ENCODE assay signal across 21 mouse cellular contexts in the genomic region with DNA sequence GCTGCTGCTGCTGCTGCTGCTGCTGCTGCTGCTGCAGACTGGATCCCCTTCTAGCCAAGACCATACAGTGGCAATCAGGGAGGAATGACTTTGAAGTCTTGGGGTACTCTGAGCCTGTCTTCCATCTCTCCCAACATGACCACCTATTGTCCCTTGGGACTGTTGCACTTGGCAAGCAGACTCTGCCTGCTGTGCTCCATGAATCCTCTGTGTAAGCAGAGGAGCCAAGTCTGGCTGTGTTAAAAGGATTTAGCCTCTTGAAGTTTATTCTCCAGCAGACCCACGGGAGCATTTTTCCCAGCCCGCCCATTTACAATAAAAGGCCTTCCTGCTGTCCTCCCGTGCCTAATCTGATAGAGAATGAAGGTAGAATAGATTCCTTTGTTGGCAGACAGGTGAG. TPM values are rescaled to one million over a fixed set of nuclear protein-coding genes. Genes with fewer than 3 reads are reported as not detected.
A peak's percentile ranks its signal among the peaks of the same experiment; 100 is the strongest.
DNase-seq lines count a peak whose midpoint lies in the region; ATAC-seq and TF ChIP-seq lines count a peak whose summit lies in the region.
"Had no signal": no experiment of that assay in that cellular context is flagged by ENCODE, and none has a peak within 500 bp of the region (broad histone marks: within the 10 kb centered on the region; RNA-seq: fewer than 3 reads in every experiment).

No protein-coding gene starts in this region.

- H3K4me1 ChIP-seq in forebrain, embryonic 14.5 days (ENCODE audit: control insufficient read depth, insufficient read depth, low read length) = no peaks in the 10 kb centered on the region
- H3K4me1 ChIP-seq in forebrain, embryonic 11.5 days (replicated peaks; ENCODE audit: control insufficient read depth, insufficient read depth, low read length) = 0 out of 2 replicates have a peak, but pooled peaks cover 3% of the 10 kb centered on the region
- H3K4me1 ChIP-seq in intestine, embryonic 14.5 days (replicated peaks; ENCODE audit: control insufficient read depth, insufficient read depth, low read length) = peaks cover 6% of the 10 kb centered on the region; the same call in 1 of the 2 replicates
- peaks cover 3% of the 10 kb centered on the region for H3K4me1 ChIP-seq in intestine, embryonic 16.5 days (ENCODE audit: control insufficient read depth, insufficient read depth, low read length)
- H3K4me1 ChIP-seq in midbrain, embryonic 16.5 days (ENCODE audit: control insufficient read depth, insufficient read depth, low read length) = peaks cover 5% of the 10 kb centered on the region; the same call in 1 of the 2 replicates
- H3K4me1 ChIP-seq: heart, embryonic 10.5 days; liver, embryonic 15.5 days had no signal

- peak; percentile 54 for DNase-seq in forebrain, embryonic 14.5 days (ENCODE audit: low spot score)
- DNase-seq in forebrain, embryonic 11.5 days (ENCODE audit: low spot score) = no peak
- DNase-seq in intestine, embryonic 14.5 days (ENCODE audit: low spot score) = peak; percentile 49
- DNase-seq in brain, embryonic 14.5 days (ENCODE audit: low read depth) = peak; percentile 81
- no peak for DNase-seq in lung, postnatal 4 days
- DNase-seq: adrenal gland, postnatal 25 days; cerebellum, adult 9-10 months; heart, postnatal 10 days; kidney, adult 18-20 months; retina, postnatal 1 day; thymus, postnatal 36 days had no signal

- no peak overlapping the region for H3K4me3 ChIP-seq in forebrain, embryonic 14.5 days (ENCODE audit: low read depth, low read length)
- H3K4me3 ChIP-seq in forebrain, embryonic 11.5 days (ENCODE audit: low read depth, low read length) = no peak overlapping the region
- H3K4me3 ChIP-seq in intestine, embryonic 14.5 days (ENCODE audit: low read depth, low read length) = no peak overlapping the region
- H3K4me3 ChIP-seq in intestine, embryonic 16.5 days (ENCODE audit: low read length) = no peak overlapping the region
- no peak overlapping the region for H3K4me3 ChIP-seq in midbrain, embryonic 16.5 days (ENCODE audit: low read depth, low read length)
- H3K4me3 ChIP-seq: embryonic facial prominence, embryonic 13.5 days; heart, embryonic 10.5 days; hindbrain, embryonic 15.5 days; limb, embryonic 15.5 days; liver, embryonic 15.5 days had no signal

- H3K27ac ChIP-seq in forebrain, embryonic 14.5 days (ENCODE audit: low read depth, low read length) = no peak overlapping the region
- no peak overlapping the region for H3K27ac ChIP-seq in forebrain, embryonic 11.5 days (ENCODE audit: low read depth, low read length)
- H3K27ac ChIP-seq in intestine, embryonic 14.5 days (ENCODE audit: low read depth) = no peak overlapping the region
- H3K27ac ChIP-seq in intestine, embryonic 16.5 days (ENCODE audit: low read length) = no peak overlapping the region
- H3K27ac ChIP-seq in midbrain, embryonic 16.5 days (ENCODE audit: low read length) = no peak overlapping the region
- H3K27ac ChIP-seq: embryonic facial prominence, embryonic 13.5 days; heart, embryonic 10.5 days; hindbrain, embryonic 15.5 days; kidney, postnatal 0 days; limb, embryonic 15.5 days; liver, embryonic 15.5 days had no signal

- H3K9me3 ChIP-seq in forebrain, embryonic 14.5 days (replicated peaks; ENCODE audit: control insufficient read depth, low read length) = no peaks in the 10 kb centered on the region
- no peaks in the 10 kb centered on the region for H3K9me3 ChIP-seq in forebrain, embryonic 11.5 days (ENCODE audit: control insufficient read depth, low read length)
- H3K9me3 ChIP-seq in intestine, embryonic 14.5 days (ENCODE audit: control insufficient read depth, low read length) = no peaks in the 10 kb centered on the region
- H3K9me3 ChIP-seq in intestine, embryonic 16.5 days (ENCODE audit: control insufficient read depth, low read length) = no peaks in the 10 kb centered on the region
- no peaks in the 10 kb centered on the region for H3K9me3 ChIP-seq in midbrain, embryonic 16.5 days (replicated peaks; ENCODE audit: control insufficient read depth, low read length, poor library complexity, severe bottlenecking)
- H3K9me3 ChIP-seq: embryonic facial prominence, embryonic 13.5 days; heart, embryonic 10.5 days; hindbrain, embryonic 15.5 days; limb, embryonic 15.5 days; liver, embryonic 15.5 days had no signal

- no peak for TF ChIP-seq POLR2A in brain, embryonic 14.5 days (IDR thresholded peaks at IDR 0.05; ENCODE audit: borderline replicate concordance, extremely low read depth, insufficient read depth, insufficient read length, poor library complexity, severe bottlenecking)

- H3K27me3 ChIP-seq in forebrain, embryonic 14.5 days (replicated peaks; ENCODE audit: control insufficient read depth, insufficient read depth, low read length) = no peaks in the 10 kb centered on the region
- H3K27me3 ChIP-seq in forebrain, embryonic 11.5 days (ENCODE audit: control insufficient read depth, insufficient read depth, low read length) = no peaks in the 10 kb centered on the region
- H3K27me3 ChIP-seq in intestine, embryonic 14.5 days (replicated peaks; ENCODE audit: control insufficient read depth, insufficient read depth, low read length) = no peaks in the 10 kb centered on the region
- no peaks in the 10 kb centered on the region for H3K27me3 ChIP-seq in intestine, embryonic 16.5 days (replicated peaks; ENCODE audit: control insufficient read depth, insufficient read depth, low read length)
- H3K27me3 ChIP-seq in midbrain, embryonic 16.5 days (ENCODE audit: control insufficient read depth, insufficient read depth, low read depth, low read length) = no peaks in the 10 kb centered on the region
- H3K27me3 ChIP-seq: CH12.LX; hindbrain, embryonic 15.5 days; limb, embryonic 15.5 days; liver, embryonic 15.5 days had no signal

- no peak for ATAC-seq in forebrain, embryonic 14.5 days
- no peak for ATAC-seq in forebrain, embryonic 11.5 days (replicated peaks; ENCODE audit: low FRiP score)
- no peak for ATAC-seq in intestine, embryonic 14.5 days (replicated peaks; ENCODE audit: low FRiP score, low TSS enrichment, low read depth)
- ATAC-seq in intestine, embryonic 16.5 days = no peak
- no peak; the same call in 1 of the 2 replicates for ATAC-seq in midbrain, embryonic 16.5 days

- H3K9ac ChIP-seq in forebrain, embryonic 14.5 days (ENCODE audit: low read length) = no peak overlapping the region
- no peak overlapping the region for H3K9ac ChIP-seq in forebrain, embryonic 11.5 days (ENCODE audit: low read length)
- no peak overlapping the region for H3K9ac ChIP-seq in intestine, embryonic 14.5 days (ENCODE audit: low read length)
- no peak overlapping the region for H3K9ac ChIP-seq in intestine, embryonic 16.5 days (ENCODE audit: low read depth, low read length)
- no peak overlapping the region for H3K9ac ChIP-seq in midbrain, embryonic 16.5 days (ENCODE audit: low read depth, low read length)
- H3K9ac ChIP-seq: embryonic facial prominence, embryonic 13.5 days; hindbrain, embryonic 15.5 days; limb, embryonic 15.5 days; liver, embryonic 15.5 days had no signal

- TF ChIP-seq CTCF in brain, embryonic 14.5 days (IDR thresholded peaks at IDR 0.05; ENCODE audit: borderline replicate concordance, extremely low read depth, insufficient read depth, insufficient read length) = no peak

- no peak overlapping the region for H3K4me2 ChIP-seq in forebrain, embryonic 14.5 days (ENCODE audit: low read length)
- no peak overlapping the region for H3K4me2 ChIP-seq in forebrain, embryonic 11.5 days (ENCODE audit: low read depth, low read length, severe bottlenecking)
- H3K4me2 ChIP-seq in intestine, embryonic 14.5 days (ENCODE audit: low read length) = no peak overlapping the region
- H3K4me2 ChIP-seq in intestine, embryonic 16.5 days (ENCODE audit: low read depth, low read length) = no peak overlapping the region
- H3K4me2 ChIP-seq in midbrain, embryonic 16.5 days (ENCODE audit: low read length) = 0 out of 2 replicates have a peak overlapping the region, but pooled peaks have one; percentile 12
- H3K4me2 ChIP-seq: embryonic facial prominence, embryonic 13.5 days; hindbrain, embryonic 15.5 days; limb, embryonic 15.5 days; liver, embryonic 15.5 days had no signal

- no peaks in the 10 kb centered on the region for H3K36me3 ChIP-seq in forebrain, embryonic 14.5 days (ENCODE audit: control insufficient read depth, insufficient read depth, low read length)
- H3K36me3 ChIP-seq in forebrain, embryonic 11.5 days (ENCODE audit: control insufficient read depth, insufficient read depth, low read length) = no peaks in the 10 kb centered on the region
- peaks cover 3% of the 10 kb centered on the region for H3K36me3 ChIP-seq in intestine, embryonic 14.5 days (ENCODE audit: control insufficient read depth, insufficient read depth, low read length)
- H3K36me3 ChIP-seq in intestine, embryonic 16.5 days (ENCODE audit: control insufficient read depth, insufficient read depth, low read length) = no peaks in the 10 kb centered on the region
- H3K36me3 ChIP-seq in midbrain, embryonic 16.5 days (ENCODE audit: control insufficient read depth, insufficient read depth, low read length) = no peaks in the 10 kb centered on the region
- H3K36me3 ChIP-seq: heart, embryonic 10.5 days; hindbrain, embryonic 15.5 days; limb, embryonic 15.5 days; liver, embryonic 15.5 days had no signal

- WGBS in forebrain, embryonic 14.5 days = 1% methylated on average over 3 of the region's 3 CpGs
- WGBS in forebrain, embryonic 11.5 days = 9% methylated on average over 3 of the region's 3 CpGs
- WGBS in intestine, embryonic 14.5 days = 24% methylated on average over 3 of the region's 3 CpGs
- 25% methylated on average over 3 of the region's 3 CpGs for WGBS in intestine, embryonic 16.5 days
- WGBS in midbrain, embryonic 16.5 days = 2% methylated on average over 3 of the region's 3 CpGs

RNA-seq across cellular contexts. Expression of a gene that starts 55.9 kb away (rescaled TPM):
- polyA plus RNA-seq in forebrain, embryonic 14.5 days (2014; fragmentation: Nextera tagmentation; extraction: Ambion mirVana) = 0.15 and 0.51 TPM in 2 replicates
- 0.48 and 0.97 TPM in 2 replicates for polyA plus RNA-seq in forebrain, embryonic 11.5 days (2014; fragmentation: Nextera tagmentation; extraction: Ambion mirVana)
- polyA plus RNA-seq in intestine, embryonic 14.5 days (2014; fragmentation: Nextera tagmentation; extraction: Ambion mirVana) = 0.12 and 0.23 TPM in 2 replicates
- polyA plus RNA-seq in intestine, embryonic 16.5 days (2015; fragmentation: Nextera tagmentation; extraction: Ambion mirVana) = not detected in 2 replicates
- polyA plus RNA-seq in brain, embryonic 14.5 days (2012; rRNA removed) = 0.11 and 0.18 TPM in 2 replicates
- polyA plus RNA-seq in midbrain, embryonic 16.5 days (2015; fragmentation: Nextera tagmentation; extraction: Ambion mirVana) = 0.53 and 0.82 TPM in 2 replicates
- polyA plus RNA-seq: cortical plate, adult 2 months had no signal

Comparison
In these comparisons a context has a peak if more than half of its experiments do, and no peak if none do; other contexts are left out.
1. DNase-seq: peak in forebrain, embryonic 14.5 days (single experiment), intestine, embryonic 14.5 days (single experiment) and brain, embryonic 14.5 days (single experiment); none in forebrain, embryonic 11.5 days (single experiment) and lung, postnatal 4 days (0 of 2).